Mouse (Mus musculus): ENCODE data around the gene Ssbp3. TPM values are rescaled to one million over a fixed set of nuclear protein-coding genes. Genes with fewer than 3 reads are reported as not detected.
A peak's percentile ranks its signal among the peaks of the same experiment; 100 is the strongest.

Gene Ssbp3
- polyA plus RNA-seq, 1 experiment from 2014 or later, result 119 TPM

- Histone ChIP-seq H3K9me3 (replicated peaks) (no peaks in the 10 kb centered on the region), H3K36me3 (no peaks in the 10 kb centered on the region), H3K4me3 (no peak overlapping the region), H3K4me1 (peaks cover 66% of the 10 kb centered on the region), H3K27me3 (ENCODE audit: low read depth, poor library complexity, severe bottlenecking) (0 out of 2 replicates have a peak, but pooled peaks cover 7% of the 10 kb centered on the region), H3K27ac (replicated peaks) (peak overlapping the region; percentile 60; the same call in 1 of the 2 replicates)
- WGBS, result 85% methylated on average over 16 of the region's 16 CpGs
- no peak for DNase-seq (ENCODE audit: low spot score)
Observed at GRCm38 (mm10) chr4:107094484-107095187, 184.1 kb downstream of the Ssbp3 start.

- Histone ChIP-seq H3K36me3 (no peaks in the 10 kb centered on the region), H3K9me3 (replicated peaks) (no peaks in the 10 kb centered on the region), H3K4me1 (peaks cover 66% of the 10 kb centered on the region), H3K4me3 (no peak overlapping the region), H3K27ac (replicated peaks) (peak overlapping the region; percentile 74), H3K27me3 (ENCODE audit: low read depth, poor library complexity, severe bottlenecking) (0 out of 2 replicates have a peak, but pooled peaks cover 7% of the 10 kb centered on the region)
- peak; percentile 29 for DNase-seq (ENCODE audit: low spot score)
- WGBS, result 37% methylated on average over 6 of the region's 6 CpGs
Observed at GRCm38 (mm10) chr4:107096043-107096442, 185.5 kb downstream of the Ssbp3 start.

DNA sequence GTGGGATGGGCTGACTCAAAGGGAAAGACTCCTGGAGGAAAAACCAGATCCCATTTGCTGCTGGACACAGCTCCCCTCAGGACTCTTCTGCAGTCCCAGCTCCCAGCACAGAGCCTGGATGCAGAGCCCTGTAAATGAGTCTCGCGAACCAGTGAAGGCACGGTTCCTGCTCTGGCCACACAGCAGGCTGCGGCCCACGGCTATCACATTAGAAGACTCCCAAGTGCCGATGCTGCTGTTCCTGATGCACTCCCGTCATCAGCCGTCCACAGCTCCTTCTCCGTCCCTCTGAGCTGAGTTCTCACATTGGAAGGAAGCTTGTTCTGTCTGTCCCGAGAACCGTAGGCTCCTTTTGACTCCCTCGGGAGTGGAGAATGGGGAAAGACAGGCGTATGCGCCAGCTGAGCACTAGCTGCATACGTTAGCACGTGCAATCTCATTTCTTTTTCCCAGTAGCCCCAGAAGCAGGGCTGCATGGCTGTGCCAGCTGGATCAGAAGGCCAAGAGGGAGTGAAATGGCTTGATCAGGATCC is 186.4 kb downstream of the Ssbp3 start, which contains the start of gene Cdcp2:
Gene Cdcp2 (plus strand): TSS at position 51 of the 533 bp plus-strand sequence.
- Histone ChIP-seq H3K9me3 (replicated peaks) (no peaks in the 10 kb centered on the region), H3K4me3 (no peak within 1 kb of the TSS), H3K4me1 (peaks cover 63% of the 10 kb centered on the region), H3K36me3 (no peaks in the 10 kb centered on the region), H3K27me3 (ENCODE audit: low read depth, poor library complexity, severe bottlenecking) (0 out of 2 replicates have a peak, but pooled peaks cover 7% of the 10 kb centered on the region), H3K27ac (replicated peaks) (peak within 1 kb of the TSS; percentile 74)
- no peak for DNase-seq (ENCODE audit: low spot score)
- WGBS, result 62% methylated on average over 16 of the region's 16 CpGs

- Histone ChIP-seq H3K4me3 (no peak overlapping the region), H3K9me3 (replicated peaks) (no peaks in the 10 kb centered on the region), H3K4me1 (peaks cover 62% of the 10 kb centered on the region), H3K27ac (replicated peaks) (peak overlapping the region; percentile 74), H3K36me3 (no peaks in the 10 kb centered on the region), H3K27me3 (ENCODE audit: low read depth, poor library complexity, severe bottlenecking) (0 out of 2 replicates have a peak, but pooled peaks cover 7% of the 10 kb centered on the region)
- 67% methylated on average over 15 of the region's 15 CpGs for WGBS
- no peak for DNase-seq (ENCODE audit: low spot score)
Observed at GRCm38 (mm10) chr4:107097871-107098270, 187.4 kb downstream of the Ssbp3 start.

GRCm38 (mm10) chr4:107098375-107098774 is 187.9 kb downstream of the Ssbp3 start:
- 0 out of 2 replicates have a peak, but pooled peaks cover 7% of the 10 kb centered on the region for H3K27me3 ChIP-seq (ENCODE audit: low read depth, poor library complexity, severe bottlenecking)
- no peaks in the 10 kb centered on the region for H3K36me3 ChIP-seq
- H3K4me1 ChIP-seq, result peaks cover 57% of the 10 kb centered on the region
- H3K9me3 ChIP-seq (replicated peaks), result no peaks in the 10 kb centered on the region
- no peak for DNase-seq (ENCODE audit: low spot score)
- H3K4me3 ChIP-seq, result no peak overlapping the region
- 74% methylated on average over 10 of the region's 10 CpGs for WGBS
- peak overlapping the region; percentile 29; the same call in 1 of the 2 replicates for H3K27ac ChIP-seq (replicated peaks)

DNA sequence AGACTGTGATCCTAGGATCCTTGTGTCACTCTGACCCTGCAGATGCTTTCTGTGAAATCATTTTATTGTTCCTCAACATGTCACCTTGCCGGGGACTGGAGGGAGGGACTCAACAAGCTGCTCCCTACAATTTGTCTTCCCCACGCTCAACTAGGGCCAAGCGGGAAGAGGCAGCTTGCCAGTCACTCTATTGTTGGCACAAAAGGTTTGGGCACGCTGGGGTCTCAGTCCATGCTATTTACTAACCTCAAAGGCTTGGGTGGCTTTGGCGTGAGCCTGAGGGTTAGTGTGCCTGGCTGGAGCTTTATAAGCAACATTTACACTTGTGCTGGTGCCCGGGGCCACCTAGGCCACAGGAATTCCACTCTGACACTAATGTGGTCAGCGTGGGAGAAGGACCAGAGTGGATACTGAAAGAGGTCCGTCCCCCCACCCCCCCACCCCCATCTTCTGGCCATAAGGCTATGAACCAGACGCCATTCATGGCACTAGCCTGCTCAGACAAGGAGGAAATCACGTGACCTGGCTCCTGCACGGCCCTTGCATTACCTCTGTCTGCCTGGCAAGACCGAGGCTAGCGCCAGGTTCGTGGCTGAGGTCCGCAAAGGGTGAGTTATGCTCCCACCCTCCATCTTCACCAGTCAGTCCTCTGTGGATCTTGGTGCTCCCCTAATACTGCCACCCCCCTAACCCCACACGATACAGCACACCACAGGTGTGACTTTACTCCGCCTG is 188.5 kb downstream of the Ssbp3 start:
- peak overlapping the region; percentile 29 for H3K27ac ChIP-seq (replicated peaks)
- no peaks in the 10 kb centered on the region for H3K36me3 ChIP-seq
- 0 out of 2 replicates have a peak, but pooled peaks cover 7% of the 10 kb centered on the region for H3K27me3 ChIP-seq (ENCODE audit: low read depth, poor library complexity, severe bottlenecking)
- no peaks in the 10 kb centered on the region for H3K9me3 ChIP-seq (replicated peaks)
- H3K4me3 ChIP-seq, result no peak overlapping the region
- 89% methylated on average over 16 of the region's 17 CpGs for WGBS
- peaks cover 56% of the 10 kb centered on the region for H3K4me1 ChIP-seq
- no peak for DNase-seq (ENCODE audit: low spot score)

Other genes starting within 250 kb of the Ssbp3 start
- gene Ttc4, start 231.8 kb upstream of the Ssbp3 start, polyA plus RNA-seq (2016; fragmentation: Nextera tagmentation; extraction: Ambion mirVana), result 113 and 119 TPM in 2 replicates
- gene Mroh7, start 179.8 kb upstream of the Ssbp3 start, polyA plus RNA-seq (2016; fragmentation: Nextera tagmentation; extraction: Ambion mirVana), result 0.04 and 0.05 TPM in 2 replicates
- gene Fam151a, start 176.8 kb upstream of the Ssbp3 start, polyA plus RNA-seq (2016; fragmentation: Nextera tagmentation; extraction: Ambion mirVana), result not detected in 2 replicates
- gene Acot11, start 105.7 kb upstream of the Ssbp3 start, polyA plus RNA-seq (2016; fragmentation: Nextera tagmentation; extraction: Ambion mirVana), result 2.0 and 2.2 TPM in 2 replicates
- 122 and 123 TPM in 2 replicates for gene Mrpl37, start 156.2 kb downstream of the Ssbp3 start, polyA plus RNA-seq (2016; fragmentation: Nextera tagmentation; extraction: Ambion mirVana)
- 7.6 and 9.9 TPM in 2 replicates for gene Cyb5rl, start 156.3 kb downstream of the Ssbp3 start, polyA plus RNA-seq (2016; fragmentation: Nextera tagmentation; extraction: Ambion mirVana)
- 0.11 and 0.22 TPM in 2 replicates for gene Cdcp2, start 186.2 kb downstream of the Ssbp3 start, polyA plus RNA-seq (2016; fragmentation: Nextera tagmentation; extraction: Ambion mirVana)

Data from midbrain, embryonic 10.5 days (tissue).